Mouse (Mus musculus) MEL (cell line): ENCODE results near the gene Ier2. TPM values are rescaled to one million over a fixed set of nuclear protein-coding genes. Genes with fewer than 3 reads are reported as not detected.

Source experiments
- DNase-seq: peaks from one replicate; pipeline ENCODE4 v3.0.0; 2011; ENCODE audit warnings: low read depth, low spot score
- H3K27ac ChIP-seq: 2 replicates; pipeline ENCODE4 v1.5.1; 2012; ENCODE audit warnings: low read depth, mild to moderate bottlenecking, control low read depth, low read length, moderate library complexity; ENCODE audit not compliant: control insufficient read depth
- H3K27me3 ChIP-seq, 2 experiments: fragments of 150-350 bp in 1 of 2; sonication (generic) in 1 of 2; 2 replicates each; pipeline ENCODE4 v1.6.1; 2012; ENCODE audit warnings: low read length in 2 of 2, mild to moderate bottlenecking in 2 of 2, improper control_type of control experiment in 1 of 2, moderate library complexity in 1 of 2; ENCODE audit not compliant: insufficient read depth in 2 of 2, control insufficient read depth in 1 of 2
- H3K36me3 ChIP-seq, 2 experiments: 2 replicates each; pipeline ENCODE4 v1.6.1; 2012 to 2014; ENCODE audit warnings: low read length in 2 of 2, improper control_type of control experiment in 1 of 2, inconsistent platforms in 1 of 2, mild to moderate bottlenecking in 1 of 2; ENCODE audit not compliant: insufficient read depth in 2 of 2, control insufficient read depth in 1 of 2
- H3K4me1 ChIP-seq, 2 experiments: fragments of 150-350 bp in 1 of 2; sonication (generic) in 1 of 2; 2 replicates each; pipeline ENCODE4 v1.6.1; 2012; ENCODE audit warnings: low read length in 2 of 2, improper control_type of control experiment in 1 of 2, mild to moderate bottlenecking in 1 of 2; ENCODE audit not compliant: insufficient read depth in 2 of 2, control insufficient read depth in 1 of 2
- H3K4me3 ChIP-seq, 2 experiments: fragments of 150-350 bp in 1 of 2; sonication (generic) in 1 of 2; 2 replicates each; pipeline ENCODE4 v1.5.1; 2012; ENCODE audit warnings: low read depth in 2 of 2, low read length in 2 of 2, mild to moderate bottlenecking in 2 of 2, moderate library complexity in 2 of 2, control low read depth in 1 of 2, improper control_type of control experiment in 1 of 2; ENCODE audit not compliant: control insufficient read depth in 1 of 2, insufficient read depth in 1 of 2
- H3K79me2 ChIP-seq: 2 replicates; pipeline ENCODE4 v1.6.1; 2012; ENCODE audit warnings: mild to moderate bottlenecking, low read length, moderate library complexity; ENCODE audit not compliant: control insufficient read depth, poor library complexity, insufficient read depth
- H3K9ac ChIP-seq: 2 replicates; pipeline ENCODE4 v1.6.1; 2012; ENCODE audit warnings: low read depth, mild to moderate bottlenecking, control low read depth, low read length, moderate library complexity; ENCODE audit not compliant: control insufficient read depth, poor library complexity, severe bottlenecking
- H3K9me3 ChIP-seq: fragments of 150-350 bp; sonication (generic); replicated peaks from 2 replicates; pipeline ENCODE4 v1.6.1; 2012; ENCODE audit warnings: mild to moderate bottlenecking, low read length, improper control_type of control experiment, moderate library complexity; ENCODE audit not compliant: insufficient read depth
- BHLHE40 ChIP-seq: IDR thresholded peaks from 2 replicates; pipeline ENCODE4 v1.6.1; 2012; ENCODE audit warnings: low read depth, mild to moderate bottlenecking, inconsistent platforms, low read length, improper control_type of control experiment, borderline replicate concordance
- CHD1 ChIP-seq: IDR thresholded peaks from 2 replicates; pipeline ENCODE4 v1.6.1; 2012; ENCODE audit warnings: low read depth, mild to moderate bottlenecking, inconsistent platforms, low read length, improper control_type of control experiment
- CTCF ChIP-seq, 3 experiments: IDR thresholded peaks in 2 of 3; conservative IDR thresholded peaks in 1 of 3; 2 replicates each; pipeline ENCODE4 v1.5.1; 2011 to 2012; ENCODE audit warnings: low read length in 3 of 3, low read depth in 2 of 3, mild to moderate bottlenecking in 2 of 3, improper control_type of control experiment in 1 of 3, inconsistent platforms in 1 of 3, mixed read lengths in 1 of 3, moderate library complexity in 1 of 3; ENCODE audit not compliant: control insufficient read depth in 1 of 3, insufficient read depth in 1 of 3, poor library complexity in 1 of 3, severe bottlenecking in 1 of 3
- ELF1 ChIP-seq: IDR thresholded peaks from 2 replicates; pipeline ENCODE4 v1.6.1; 2014; ENCODE audit warnings: low read depth, mild to moderate bottlenecking, inconsistent platforms, low read length, improper control_type of control experiment, moderate library complexity
- GABPA ChIP-seq: IDR thresholded peaks from 2 replicates; pipeline ENCODE4 v1.6.1; 2012; ENCODE audit warnings: low read depth, mild to moderate bottlenecking, inconsistent platforms, low read length, improper control_type of control experiment, moderate library complexity
- GATA1 ChIP-seq: IDR thresholded peaks from 2 replicates; pipeline ENCODE4 v1.6.1; 2011; ENCODE audit warnings: low read depth, low read length, improper control_type of control experiment
- HCFC1 ChIP-seq: IDR thresholded peaks from 2 replicates; pipeline ENCODE4 v1.6.1; 2012; ENCODE audit warnings: low read depth, mild to moderate bottlenecking, inconsistent platforms, low read length, improper control_type of control experiment, moderate library complexity
- JUND ChIP-seq: IDR thresholded peaks from 2 replicates; pipeline ENCODE4 v1.6.1; 2011; ENCODE audit warnings: low read depth, mild to moderate bottlenecking, improper control_type of control experiment, low read length
- KAT2A ChIP-seq: conservative IDR thresholded peaks from 2 replicates; pipeline ENCODE4 v1.6.1; 2012; ENCODE audit warnings: low read depth, low read length, improper control_type of control experiment, inconsistent platforms
- MAFK ChIP-seq: IDR thresholded peaks from 2 replicates; pipeline ENCODE4 v1.6.1; 2011; ENCODE audit warnings: low read depth, mild to moderate bottlenecking, low read length, improper control_type of control experiment, borderline replicate concordance
- MEF2A ChIP-seq: IDR thresholded peaks from 2 replicates; pipeline ENCODE4 v1.6.1; 2014; ENCODE audit warnings: low read depth, mild to moderate bottlenecking, inconsistent platforms, low read length, improper control_type of control experiment; ENCODE audit not compliant: poor library complexity, insufficient replicate concordance, severe bottlenecking; ENCODE audit errors: extremely low read depth
- MXI1 ChIP-seq: IDR thresholded peaks from 2 replicates; pipeline ENCODE4 v1.6.1; 2011; ENCODE audit warnings: mild to moderate bottlenecking, low read depth, low read length, improper control_type of control experiment
- MYB ChIP-seq: IDR thresholded peaks from 2 replicates; pipeline ENCODE4 v1.6.1; 2011; ENCODE audit warnings: mild to moderate bottlenecking, low read depth, low read length, improper control_type of control experiment
- MYC ChIP-seq: IDR thresholded peaks from 2 replicates; pipeline ENCODE4 v1.6.1; 2011; ENCODE audit warnings: low read depth, mild to moderate bottlenecking, low read length, improper control_type of control experiment, moderate library complexity
- NRF1 ChIP-seq: IDR thresholded peaks from 2 replicates; pipeline ENCODE4 v1.6.1; 2014; ENCODE audit warnings: low read depth, mild to moderate bottlenecking, inconsistent platforms, low read length, improper control_type of control experiment, moderate library complexity; ENCODE audit not compliant: poor library complexity, insufficient read depth, severe bottlenecking
- POLR2AphosphoS2 ChIP-seq: IDR thresholded peaks from 2 replicates; pipeline ENCODE4 v1.6.1; 2011; ENCODE audit warnings: low read length, improper control_type of control experiment
- POLR2AphosphoS5 ChIP-seq: IDR thresholded peaks from 2 replicates; pipeline ENCODE4 v1.6.1; 2012; ENCODE audit warnings: low read depth, borderline replicate concordance, mild to moderate bottlenecking, inconsistent platforms, low read length, moderate library complexity, mixed read lengths
- RAD21 ChIP-seq: IDR thresholded peaks from 2 replicates; pipeline ENCODE4 v1.6.1; 2011; ENCODE audit warnings: mild to moderate bottlenecking, low read depth, low read length, improper control_type of control experiment
- SIN3A ChIP-seq: IDR thresholded peaks from 2 replicates; pipeline ENCODE4 v1.6.1; 2012; ENCODE audit warnings: low read length, improper control_type of control experiment, inconsistent platforms
- SMC3 ChIP-seq: IDR thresholded peaks from 2 replicates; pipeline ENCODE4 v1.6.1; 2011; ENCODE audit warnings: low read depth, low read length, improper control_type of control experiment
- TAL1 ChIP-seq: IDR thresholded peaks from 2 replicates; pipeline ENCODE4 v1.6.1; 2012; ENCODE audit warnings: mild to moderate bottlenecking, inconsistent platforms, low read length, moderate library complexity, mixed read lengths
- TBP ChIP-seq: IDR thresholded peaks from 2 replicates; pipeline ENCODE4 v1.8.0; 2011; ENCODE audit warnings: low read depth, low read length, improper control_type of control experiment
- TCF12 ChIP-seq: IDR thresholded peaks from 2 replicates; pipeline ENCODE4 v1.6.1; 2014; ENCODE audit warnings: low read depth, mild to moderate bottlenecking, inconsistent platforms, low read length, improper control_type of control experiment, moderate library complexity
- USF1 ChIP-seq: IDR thresholded peaks from 2 replicates; pipeline ENCODE4 v1.6.1; 2014; ENCODE audit warnings: low read depth, mild to moderate bottlenecking, inconsistent platforms, low read length, improper control_type of control experiment, moderate library complexity
- USF2 ChIP-seq, 2 experiments: IDR thresholded peaks; 2 replicates each; pipeline ENCODE4 v1.6.1; 2011 to 2012; ENCODE audit warnings: improper control_type of control experiment in 2 of 2, low read length in 2 of 2, borderline replicate concordance in 1 of 2, inconsistent platforms in 1 of 2, low read depth in 1 of 2, mild to moderate bottlenecking in 1 of 2; ENCODE audit not compliant: insufficient read depth in 1 of 2
- ZC3H11A ChIP-seq: IDR thresholded peaks from 2 replicates; pipeline ENCODE4 v1.6.1; 2012; ENCODE audit warnings: low read depth, mild to moderate bottlenecking, inconsistent platforms, low read length, improper control_type of control experiment
- ZKSCAN1 ChIP-seq: IDR thresholded peaks from 2 replicates; pipeline ENCODE4 v1.6.1; 2012; ENCODE audit warnings: low read depth, mild to moderate bottlenecking, inconsistent platforms, low read length, improper control_type of control experiment, moderate library complexity
- ZMIZ1 ChIP-seq: IDR thresholded peaks from 2 replicates; pipeline ENCODE4 v1.6.1; 2012; ENCODE audit warnings: low read depth, mild to moderate bottlenecking, inconsistent platforms, low read length, improper control_type of control experiment, moderate library complexity
- ZNF384 ChIP-seq: IDR thresholded peaks from 2 replicates; pipeline ENCODE4 v1.6.1; 2012; ENCODE audit warnings: low read depth, mild to moderate bottlenecking, inconsistent platforms, low read length, improper control_type of control experiment
- polyA plus RNA-seq, 2 experiments: library from polyadenylated mRNA; stranded (reverse) in 1 of 2; unstranded in 1 of 2; fragments of >175 nt in 1 of 2; fragments of >200 nt in 1 of 2; gene quantifications; 2 replicates each; pipeline versions ENCODE4 v1.2.1 to v1.2.4; 2012; ENCODE audit warnings: low replicate concordance in 2 of 2, low read depth in 1 of 2; ENCODE audit not compliant: insufficient read length in 2 of 2, insufficient read depth in 1 of 2, missing spikeins in 1 of 2
- total RNA-seq: library from RNA; depleted of rRNA; stranded (reverse); fragments of 300-350 nt; gene quantifications from 2 replicates; pipeline ENCODE4 v1.2.3, GENCODE M21; 2012

The Ier2 gene
- total and polyA plus RNA-seq, 3 experiments: 22.5 to 258 (median 37.7) TPM

DNA sequence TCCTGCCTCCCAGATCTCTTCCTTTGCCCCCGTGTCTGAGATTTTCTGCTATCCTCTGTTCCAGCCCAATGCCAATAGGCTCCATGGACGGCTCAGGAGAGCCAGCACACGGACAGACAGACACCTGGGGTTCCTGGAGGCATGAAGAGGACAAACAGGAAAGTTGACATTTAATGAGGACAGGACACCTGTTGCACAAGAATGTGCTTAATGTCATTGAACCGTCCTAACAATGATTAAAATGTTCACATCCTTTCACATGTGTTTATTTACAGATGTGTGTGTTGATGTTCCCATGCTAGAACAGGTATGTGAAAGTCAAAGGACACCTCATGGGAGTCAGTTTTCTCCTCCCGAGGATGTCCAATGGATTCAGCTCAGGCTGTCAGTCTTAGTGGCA lies 19.6 kb downstream of the Ier2 start:
- Histone ChIP-seq H3K4me3 (no peak overlapping the region), H3K79me2 (peaks cover 1% of the 10 kb centered on the region; the same call in 1 of the 2 replicates), H3K27me3 (no peaks in the 10 kb centered on the region), H3K4me1 (peaks cover 7 to 25% of the 10 kb centered on the region in 2 experiments; a peak in 3 of 4 replicates), H3K36me3 (peaks cover 0 to 20% of the 10 kb centered on the region in 2 experiments; a peak in 2 of 4 replicates), H3K27ac (no peak overlapping the region), H3K9ac (no peak overlapping the region), H3K9me3 (no peaks in the 10 kb centered on the region)
- no peak for DNase-seq
- no peak for TF ChIP-seq ELF1
- no peak for TF ChIP-seq ZMIZ1
- TF ChIP-seq MAFK: no peak
- no peak for TF ChIP-seq RAD21
- TF ChIP-seq ZKSCAN1: no peak
- TF ChIP-seq MYC: no peak
- TF ChIP-seq SMC3: no peak
- TF ChIP-seq TAL1: no peak
- no peak for TF ChIP-seq HCFC1
- no peak for TF ChIP-seq BHLHE40
- no peak for TF ChIP-seq KAT2A
- TF ChIP-seq TCF12: no peak
- no peak for TF ChIP-seq CHD1
- no peak for TF ChIP-seq ZC3H11A
- TF ChIP-seq POLR2AphosphoS5: no peak
- no peak for TF ChIP-seq MYB
- no peak for TF ChIP-seq ZNF384
- TF ChIP-seq GATA1: no peak
- no peak for TF ChIP-seq MEF2A

DNA sequence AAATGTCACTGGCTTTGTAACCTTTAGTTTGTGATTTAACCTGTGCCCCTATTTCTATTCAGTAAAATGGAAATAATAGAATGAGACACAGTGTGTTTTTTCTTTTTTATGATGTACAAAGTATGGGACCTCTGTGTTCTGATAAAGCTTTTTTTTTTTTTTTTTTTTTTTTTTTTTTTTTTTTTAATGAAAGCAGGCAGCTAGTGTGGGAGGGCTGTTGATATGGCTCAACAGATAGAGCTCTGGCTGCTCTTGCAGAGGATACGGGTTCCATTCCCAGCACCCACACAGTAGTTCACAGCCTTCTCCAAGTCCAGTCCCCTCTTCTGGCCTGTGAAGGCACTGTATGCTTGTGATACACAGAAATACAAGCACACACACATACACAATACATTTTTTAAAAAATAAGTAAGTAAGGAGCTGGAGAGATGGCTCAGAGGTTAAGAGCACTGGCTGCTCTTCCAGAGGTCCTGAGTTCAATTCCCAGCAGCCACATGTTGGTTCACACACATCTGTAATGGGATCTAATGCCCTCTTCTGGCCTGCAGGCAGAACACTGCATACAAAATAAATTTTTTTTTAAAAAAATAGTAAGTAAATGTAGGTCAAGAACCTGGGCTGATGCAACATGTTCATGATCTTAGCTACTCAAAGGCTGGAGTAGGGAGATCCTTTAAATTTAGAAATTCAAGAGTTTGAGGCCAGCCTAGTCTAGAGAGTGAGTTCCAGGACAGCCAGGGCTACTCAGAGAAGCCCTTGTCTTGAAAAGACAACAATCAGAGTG lies 20.9 kb downstream of the Ier2 start:
- Histone ChIP-seq H3K9ac (peak overlapping the region; percentile 58), H3K4me1 (peaks cover 7 to 21% of the 10 kb centered on the region in 2 experiments; a peak in 3 of 4 replicates), H3K27me3 (no peaks in the 10 kb centered on the region), H3K79me2 (peaks cover 1% of the 10 kb centered on the region; the same call in 1 of the 2 replicates), H3K9me3 (no peaks in the 10 kb centered on the region), H3K27ac (peak overlapping the region; percentile 73), H3K36me3 (peaks cover 0 to 20% of the 10 kb centered on the region in 2 experiments; a peak in 2 of 4 replicates), H3K4me3 (0 out of 4 replicates have a peak overlapping the region, but pooled peaks of 1 of the 2 experiments have one; percentile 15)
- peak; percentile 79 for DNase-seq
- TF ChIP-seq JUND (no peak), CTCF (IDR thresholded peaks at IDR 0.05 in 2 of 3, conservative IDR thresholded peaks at IDR 0.05 in 1 of 3; ENCODE audit: control insufficient read depth in 1 of 3, insufficient read depth in 1 of 3, low read depth in 2 of 3, low read length in 3 of 3, poor library complexity in 1 of 3, severe bottlenecking in 1 of 3) (peak in 1 of 3 experiments; percentile 10; a peak in 1 of 6 replicates), HCFC1 (no peak; the same call in 1 of the 2 replicates), ZC3H11A (no peak), ELF1 (no peak), SIN3A (peak; percentile 69), KAT2A (0 out of 2 replicates have a peak, but pooled peaks have one; percentile 29), GABPA (no peak), MXI1 (peak; percentile 40; the same call in 1 of the 2 replicates), ZNF384 (peak; percentile 98), USF2 (IDR thresholded peaks at IDR 0.05; ENCODE audit: borderline replicate concordance in 1 of 2, insufficient read depth in 1 of 2, low read depth in 1 of 2, low read length in 2 of 2) (no peak), TBP (peak; percentile 97), USF1 (no peak), POLR2AphosphoS2 (no peak), NRF1 (no peak)
